Mouse (Mus musculus) MEL (cell line): ENCODE data around the gene Tjp2.

Experiments
- CTCF ChIP-seq, 3 experiments: IDR thresholded peaks in 2 of 3; conservative IDR thresholded peaks in 1 of 3; 2 replicates each; pipeline ENCODE4 v1.5.1; 2011 to 2012; ENCODE audit warnings: low read length in 3 of 3, low read depth in 2 of 3, mild to moderate bottlenecking in 2 of 3, improper control_type of control experiment in 1 of 3, inconsistent platforms in 1 of 3, mixed read lengths in 1 of 3, moderate library complexity in 1 of 3; ENCODE audit not compliant: control insufficient read depth in 1 of 3, insufficient read depth in 1 of 3, poor library complexity in 1 of 3, severe bottlenecking in 1 of 3
- E2F4 ChIP-seq: IDR thresholded peaks from 2 replicates; pipeline ENCODE4 v1.6.1; 2011; ENCODE audit warnings: low read depth, low read length, improper control_type of control experiment, borderline replicate concordance
- GABPA ChIP-seq: IDR thresholded peaks from 2 replicates; pipeline ENCODE4 v1.6.1; 2012; ENCODE audit warnings: low read depth, mild to moderate bottlenecking, inconsistent platforms, low read length, improper control_type of control experiment, moderate library complexity
- MEF2A ChIP-seq: IDR thresholded peaks from 2 replicates; pipeline ENCODE4 v1.6.1; 2014; ENCODE audit warnings: low read depth, mild to moderate bottlenecking, inconsistent platforms, low read length, improper control_type of control experiment; ENCODE audit not compliant: poor library complexity, insufficient replicate concordance, severe bottlenecking; ENCODE audit errors: extremely low read depth
- NELFE ChIP-seq: IDR thresholded peaks from 2 replicates; pipeline ENCODE4 v1.6.1; 2011; ENCODE audit warnings: low read depth, low read length, improper control_type of control experiment
- POLR2A ChIP-seq, 2 experiments: IDR thresholded peaks; 2 replicates each; pipeline ENCODE4 v1.6.1; 2011 to 2012; ENCODE audit warnings: low read length in 2 of 2, mild to moderate bottlenecking in 2 of 2, control low read depth in 1 of 2, improper control_type of control experiment in 1 of 2, low read depth in 1 of 2, moderate library complexity in 1 of 2; ENCODE audit not compliant: control insufficient read depth in 1 of 2, insufficient read depth in 1 of 2, poor library complexity in 1 of 2
- POLR2AphosphoS2 ChIP-seq: IDR thresholded peaks from 2 replicates; pipeline ENCODE4 v1.6.1; 2011; ENCODE audit warnings: low read length, improper control_type of control experiment
- RCOR1 ChIP-seq: IDR thresholded peaks from 2 replicates; pipeline ENCODE4 v1.6.1; 2012; ENCODE audit warnings: low read depth, mild to moderate bottlenecking, inconsistent platforms, low read length, improper control_type of control experiment
- ZNF384 ChIP-seq: IDR thresholded peaks from 2 replicates; pipeline ENCODE4 v1.6.1; 2012; ENCODE audit warnings: low read depth, mild to moderate bottlenecking, inconsistent platforms, low read length, improper control_type of control experiment

DNA sequence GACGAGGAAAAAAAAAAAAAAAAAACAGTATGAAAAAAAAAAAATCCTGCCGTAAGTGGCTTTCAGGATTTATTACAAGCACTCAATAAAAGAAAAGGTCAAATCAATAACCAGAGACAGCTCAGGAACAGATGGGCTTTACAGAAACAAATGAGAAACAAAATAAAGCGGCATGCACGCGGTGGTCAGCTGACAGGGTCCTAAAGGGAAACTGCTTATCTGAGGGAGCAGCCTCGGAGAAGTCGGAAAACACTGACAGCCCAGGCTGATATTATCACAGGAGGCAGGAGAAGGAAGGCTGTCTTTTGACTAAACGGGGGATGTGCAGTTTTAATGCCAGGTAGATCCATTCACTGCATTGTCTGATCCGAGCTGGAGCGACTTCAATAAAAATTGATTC lies 89.8 kb downstream of the Tjp2 start:
- TF ChIP-seq GABPA, result no peak
- TF ChIP-seq CTCF (IDR thresholded peaks at IDR 0.05 in 2 of 3, conservative IDR thresholded peaks at IDR 0.05 in 1 of 3; ENCODE audit: control insufficient read depth in 1 of 3, insufficient read depth in 1 of 3, low read depth in 2 of 3, low read length in 3 of 3, poor library complexity in 1 of 3, severe bottlenecking in 1 of 3), result no peak
- TF ChIP-seq MEF2A, result no peak
- TF ChIP-seq E2F4, result no peak
- TF ChIP-seq POLR2AphosphoS2, result no peak
- TF ChIP-seq NELFE, result no peak
- no peak for TF ChIP-seq RCOR1
- no peak for TF ChIP-seq ZNF384
- no peak for TF ChIP-seq POLR2A (IDR thresholded peaks at IDR 0.05; ENCODE audit: control insufficient read depth in 1 of 2, insufficient read depth in 1 of 2, low read depth in 1 of 2, low read length in 2 of 2, poor library complexity in 1 of 2)
